Mouse (Mus musculus): ENCODE results near the gene Swi5. TPM values are rescaled to one million over a fixed set of nuclear protein-coding genes. Genes with fewer than 3 reads are reported as not detected.

Gene Swi5
- total RNA-seq, 1 experiment = 280 TPM

- Histone ChIP-seq H3K4me3 (ENCODE audit: insufficient read depth in 1 of 2, low read depth in 1 of 2, low read length in 2 of 2, poor library complexity in 1 of 2, severe bottlenecking in 1 of 2) (no peak overlapping the region), H3K9me3 (ENCODE audit: control insufficient read depth, insufficient read depth, low read depth, low read length) (no peaks in the 10 kb centered on the region), H3K27ac (ENCODE audit: insufficient read depth, low read depth, low read length, poor library complexity, severe bottlenecking) (no peak overlapping the region), H3K9ac (ENCODE audit: insufficient read depth, low read depth, low read length, poor library complexity, severe bottlenecking) (no peak overlapping the region), H3K4me1 (ENCODE audit: control insufficient read depth in 2 of 2, insufficient read depth in 2 of 2, low read length in 2 of 2, poor library complexity in 1 of 2) (no peaks in the 10 kb centered on the region), H3K36me3 (ENCODE audit: control insufficient read depth, insufficient read depth, low read length, poor library complexity, severe bottlenecking) (no peaks in the 10 kb centered on the region)
- TF ChIP-seq CHD2 (IDR thresholded peaks at IDR 0.05; ENCODE audit: low read depth, low read length) = no peak
- TF ChIP-seq HCFC1 (IDR thresholded peaks at IDR 0.05; ENCODE audit: borderline replicate concordance, insufficient read depth, low read length) = no peak
- TF ChIP-seq MAFK (IDR thresholded peaks at IDR 0.05; ENCODE audit: insufficient read depth, low read depth, low read length) = no peak
- TF ChIP-seq ZC3H11A (IDR thresholded peaks at IDR 0.05; ENCODE audit: borderline replicate concordance, low read depth, low read length) = no peak
- TF ChIP-seq ZNF384 (IDR thresholded peaks at IDR 0.05; ENCODE audit: low read depth, low read length) = no peak
- DNase-seq (ENCODE audit: low read depth, low spot score) = no peak
- in situ Hi-C loops (cut with MboI; ENCODE audit: low sequenced_read_pairs in 2 of 2, unreplicated experiment in 2 of 2) = no loop called here
Measured at GRCm38 (mm10) chr2:32327200-32327599, 39.3 kb upstream of the Swi5 start.

GRCm38 (mm10) chr2:32325342-32325741 lies 37.5 kb upstream of the Swi5 start:
- no peaks in the 10 kb centered on the region for H3K36me3 ChIP-seq (ENCODE audit: control insufficient read depth, insufficient read depth, low read length, poor library complexity, severe bottlenecking)
- no peak overlapping the region for H3K4me3 ChIP-seq (ENCODE audit: insufficient read depth in 1 of 2, low read depth in 1 of 2, low read length in 2 of 2, poor library complexity in 1 of 2, severe bottlenecking in 1 of 2)
- H3K27ac ChIP-seq (ENCODE audit: insufficient read depth, low read depth, low read length, poor library complexity, severe bottlenecking) = no peak overlapping the region
- in situ Hi-C loops (cut with MboI; ENCODE audit: low sequenced_read_pairs in 2 of 2, unreplicated experiment in 2 of 2) = no loop called here
- 0 out of 4 replicates have a peak, but pooled peaks cover 0 to 2% of the 10 kb centered on the region in 2 experiments for H3K4me1 ChIP-seq (ENCODE audit: control insufficient read depth in 2 of 2, insufficient read depth in 2 of 2, low read length in 2 of 2, poor library complexity in 1 of 2)
- TF ChIP-seq MAFK (IDR thresholded peaks at IDR 0.05; ENCODE audit: insufficient read depth, low read depth, low read length) (peak; percentile 53; the same call in 1 of the 2 replicates), ZNF384 (IDR thresholded peaks at IDR 0.05; ENCODE audit: low read depth, low read length) (no peak), ZC3H11A (IDR thresholded peaks at IDR 0.05; ENCODE audit: borderline replicate concordance, low read depth, low read length) (no peak), HCFC1 (IDR thresholded peaks at IDR 0.05; ENCODE audit: borderline replicate concordance, insufficient read depth, low read length) (no peak)
- no peak overlapping the region for H3K9ac ChIP-seq (ENCODE audit: insufficient read depth, low read depth, low read length, poor library complexity, severe bottlenecking)
- no peak for DNase-seq (ENCODE audit: low read depth, low spot score)
- H3K9me3 ChIP-seq (ENCODE audit: control insufficient read depth, insufficient read depth, low read depth, low read length) = no peaks in the 10 kb centered on the region

GRCm38 (mm10) chr2:32324322-32324721 lies 36.4 kb upstream of the Swi5 start:
- no peak for DNase-seq (ENCODE audit: low read depth, low spot score)
- Histone ChIP-seq H3K9ac (ENCODE audit: insufficient read depth, low read depth, low read length, poor library complexity, severe bottlenecking) (no peak overlapping the region), H3K4me3 (ENCODE audit: insufficient read depth in 1 of 2, low read depth in 1 of 2, low read length in 2 of 2, poor library complexity in 1 of 2, severe bottlenecking in 1 of 2) (no peak overlapping the region), H3K9me3 (ENCODE audit: control insufficient read depth, insufficient read depth, low read depth, low read length) (no peaks in the 10 kb centered on the region), H3K36me3 (ENCODE audit: control insufficient read depth, insufficient read depth, low read length, poor library complexity, severe bottlenecking) (no peaks in the 10 kb centered on the region), H3K4me1 (ENCODE audit: control insufficient read depth in 2 of 2, insufficient read depth in 2 of 2, low read length in 2 of 2, poor library complexity in 1 of 2) (0 out of 4 replicates have a peak, but pooled peaks cover 0 to 5% of the 10 kb centered on the region in 2 experiments), H3K27ac (ENCODE audit: insufficient read depth, low read depth, low read length, poor library complexity, severe bottlenecking) (no peak overlapping the region)
- in situ Hi-C loops (cut with MboI; ENCODE audit: low sequenced_read_pairs in 2 of 2, unreplicated experiment in 2 of 2) = no loop called here
- TF ChIP-seq MAFK (IDR thresholded peaks at IDR 0.05; ENCODE audit: insufficient read depth, low read depth, low read length) (no peak), ZC3H11A (IDR thresholded peaks at IDR 0.05; ENCODE audit: borderline replicate concordance, low read depth, low read length) (no peak), CHD2 (IDR thresholded peaks at IDR 0.05; ENCODE audit: low read depth, low read length) (no peak), ZNF384 (IDR thresholded peaks at IDR 0.05; ENCODE audit: low read depth, low read length) (no peak), HCFC1 (IDR thresholded peaks at IDR 0.05; ENCODE audit: borderline replicate concordance, insufficient read depth, low read length) (no peak)

GRCm38 (mm10) chr2:32322754-32323741 lies 35.2 kb upstream of the Swi5 start:
- H3K4me1 ChIP-seq (ENCODE audit: control insufficient read depth in 2 of 2, insufficient read depth in 2 of 2, low read length in 2 of 2, poor library complexity in 1 of 2) = peaks cover 0 to 10% of the 10 kb centered on the region in 2 experiments; a peak in 2 of 4 replicates
- H3K4me3 ChIP-seq (ENCODE audit: insufficient read depth in 1 of 2, low read depth in 1 of 2, low read length in 2 of 2, poor library complexity in 1 of 2, severe bottlenecking in 1 of 2) = no peak overlapping the region
- in situ Hi-C loops (cut with MboI; ENCODE audit: low sequenced_read_pairs in 2 of 2, unreplicated experiment in 2 of 2) = no loop called here
- no peaks in the 10 kb centered on the region for H3K36me3 ChIP-seq (ENCODE audit: control insufficient read depth, insufficient read depth, low read length, poor library complexity, severe bottlenecking)
- no peak overlapping the region for H3K9ac ChIP-seq (ENCODE audit: insufficient read depth, low read depth, low read length, poor library complexity, severe bottlenecking)
- DNase-seq (ENCODE audit: low read depth, low spot score) = no peak
- no peak overlapping the region for H3K27ac ChIP-seq (ENCODE audit: insufficient read depth, low read depth, low read length, poor library complexity, severe bottlenecking)
- H3K9me3 ChIP-seq (ENCODE audit: control insufficient read depth, insufficient read depth, low read depth, low read length) = no peaks in the 10 kb centered on the region
- TF ChIP-seq HCFC1 (IDR thresholded peaks at IDR 0.05; ENCODE audit: borderline replicate concordance, insufficient read depth, low read length) = no peak

All from ES-E14 (cell line).